Mouse (Mus musculus): ENCODE measurements at regions not wholly inside any gene's neighbourhood (a gene's known extent, or its start where the extent isn't known, plus 50 kb on each side); places are given as distances from the start of the nearest gene placed in this dataset.

- DNase-seq (ENCODE audit: low read depth, low spot score) = no peak
These were observed 136.8 kb upstream of the Gm10295 start for GRCm38 (mm10) chr7:71488016-71488650.

DNA sequence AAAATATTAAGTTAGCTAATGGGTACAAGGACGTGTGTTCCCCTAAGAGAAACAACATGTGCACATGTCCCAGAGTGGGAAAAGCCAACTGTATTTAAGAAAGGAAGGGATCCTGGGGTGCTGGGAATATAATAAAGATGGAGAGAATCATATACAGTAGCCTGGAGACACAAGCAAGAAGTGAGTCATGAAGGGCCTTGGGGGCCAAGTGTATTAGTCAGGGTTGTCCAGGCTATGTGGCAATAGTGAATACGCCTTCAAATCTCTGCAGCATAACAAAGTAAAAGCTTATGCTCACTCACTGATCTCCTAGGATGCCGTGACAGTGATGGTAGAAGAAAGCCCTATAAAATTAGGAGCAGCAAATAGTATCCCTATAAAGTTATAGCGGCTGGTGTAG, 124.1 kb upstream of the Gm10295 start:
- DNase-seq (ENCODE audit: low read depth, low spot score) = no peak

- DNase-seq (ENCODE audit: low read depth, low spot score) = no peak
These were observed 121.3 kb upstream of the Gm10295 start for GRCm38 (mm10) chr7:71472384-71473141.

DNA sequence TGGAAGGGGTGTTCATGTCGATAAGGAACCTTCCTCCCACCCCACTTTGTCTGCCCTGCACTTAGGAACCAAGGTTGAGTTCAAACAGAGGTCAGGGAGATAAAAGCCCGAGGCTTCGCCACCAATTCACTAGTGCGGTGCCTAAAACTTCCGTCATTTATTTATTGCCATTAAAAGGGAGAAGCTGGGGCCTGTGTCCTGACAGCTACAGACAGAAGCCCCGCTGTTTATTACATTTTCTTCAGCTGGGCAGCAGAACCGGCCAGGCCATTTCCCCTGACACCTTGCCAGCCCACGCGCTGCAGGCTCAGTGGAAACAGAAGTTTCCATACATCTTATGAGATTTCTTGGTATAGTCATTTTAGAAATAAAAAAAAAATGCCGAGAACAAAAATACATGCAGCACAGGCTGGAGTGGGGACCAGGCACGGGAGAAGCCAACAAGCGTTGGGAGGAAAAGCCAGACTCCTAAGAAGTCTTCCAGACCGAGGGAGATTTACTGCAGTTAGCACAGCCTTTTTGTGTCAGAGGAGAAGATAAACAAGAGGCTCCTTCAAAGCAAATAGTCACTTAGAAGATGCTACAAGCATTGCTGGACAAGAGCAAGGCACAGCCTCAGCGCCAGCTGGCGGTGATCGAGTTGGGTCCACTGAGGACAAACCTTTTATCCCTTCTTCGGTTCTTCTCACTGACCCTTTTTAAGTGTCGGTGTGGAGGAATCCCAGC, 120.5 kb upstream of the Gm10295 start:
- DNase-seq (ENCODE audit: low read depth, low spot score) = no peak

DNA sequence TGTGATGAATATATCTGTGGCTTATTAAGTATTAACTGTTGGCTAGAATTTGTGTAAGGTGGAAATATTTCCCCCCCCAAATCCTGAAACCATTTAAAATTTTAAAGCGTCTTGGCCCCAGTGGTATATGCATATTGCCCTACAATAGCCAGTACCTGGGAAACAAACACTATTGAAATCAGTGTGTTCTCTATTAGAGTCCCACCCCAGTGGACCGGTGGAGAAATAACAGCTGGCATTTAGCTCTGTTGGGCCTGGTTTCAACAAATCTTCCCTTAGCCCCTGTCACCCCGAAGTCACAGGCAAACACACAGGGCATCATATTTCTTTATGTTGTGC, 120.0 kb upstream of the Gm10295 start:
- DNase-seq (ENCODE audit: low read depth, low spot score) = no peak

DNA sequence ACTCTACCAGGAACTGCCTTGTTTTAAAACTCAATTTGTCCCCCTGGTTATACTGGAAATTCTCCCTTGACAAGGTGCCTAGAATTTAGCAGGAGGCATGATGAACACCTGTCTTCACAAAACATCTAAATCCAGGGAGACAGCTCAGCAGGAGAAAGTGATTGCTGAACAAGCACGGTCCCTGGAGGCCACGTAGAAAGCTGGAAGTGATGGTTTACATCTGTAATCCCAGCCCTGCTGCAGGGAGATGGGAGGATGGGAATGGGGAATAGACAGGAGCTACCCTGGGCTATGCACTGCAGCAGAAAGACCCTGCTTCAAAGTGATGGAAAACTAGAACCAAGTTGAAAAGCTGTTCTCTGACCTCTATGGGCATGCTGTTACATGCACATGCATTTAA, 119.1 kb upstream of the Gm10295 start:
- no peak for DNase-seq (ENCODE audit: low read depth, low spot score)

DNA sequence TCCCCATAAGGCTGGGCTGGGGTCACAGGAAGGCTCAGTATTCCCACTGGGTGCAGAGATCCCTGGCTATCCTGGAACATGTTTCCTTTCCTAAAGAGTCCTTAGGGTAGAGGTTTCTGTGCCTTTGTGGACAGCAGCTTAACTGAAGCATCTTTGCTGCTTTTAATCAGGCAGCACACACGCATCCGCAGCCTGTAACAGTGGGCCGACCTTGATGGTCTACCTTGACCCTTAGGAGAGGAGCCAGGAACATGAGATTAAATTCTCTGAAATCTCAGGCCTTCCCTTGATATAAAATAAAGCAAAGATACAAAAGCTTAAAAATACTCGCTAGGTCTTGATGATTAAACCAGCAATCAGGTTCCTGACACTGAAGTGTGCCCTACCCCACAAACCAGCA, 118.7 kb upstream of the Gm10295 start:
- DNase-seq (ENCODE audit: low read depth, low spot score) = no peak

DNA sequence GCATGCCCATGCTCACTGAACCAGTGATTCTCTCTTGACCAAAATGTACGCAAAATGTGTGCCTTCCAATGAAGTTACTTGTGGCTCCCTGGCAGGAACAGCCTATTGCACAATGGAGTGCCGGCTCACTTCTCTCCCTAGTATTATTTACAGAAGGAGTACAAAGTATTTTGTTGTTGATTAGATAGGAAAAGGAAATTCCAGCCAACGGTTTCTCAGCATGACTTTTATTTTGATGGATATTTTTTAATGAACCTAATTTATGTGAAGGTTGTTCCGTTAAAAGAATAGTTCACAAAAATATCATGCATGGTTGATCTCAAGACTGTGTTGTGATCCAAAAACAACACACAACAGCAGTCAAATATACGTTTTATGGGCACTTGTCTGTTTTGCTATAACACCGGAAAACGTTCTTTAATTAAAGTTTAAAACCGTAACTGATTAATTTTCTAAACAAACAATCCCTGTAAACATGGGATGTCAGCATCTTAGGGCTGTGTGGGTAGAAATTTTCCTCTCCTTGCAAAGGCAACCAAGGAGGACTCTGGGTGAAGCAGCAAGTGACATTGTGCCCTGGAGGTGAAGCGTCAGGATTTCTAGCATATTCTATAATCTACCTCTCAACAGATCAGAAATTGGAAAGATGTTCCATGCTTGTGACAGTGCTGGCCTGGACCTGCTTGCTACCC, 116.3 kb upstream of the Gm10295 start:
- no peak for DNase-seq (ENCODE audit: low read depth, low spot score)

DNA sequence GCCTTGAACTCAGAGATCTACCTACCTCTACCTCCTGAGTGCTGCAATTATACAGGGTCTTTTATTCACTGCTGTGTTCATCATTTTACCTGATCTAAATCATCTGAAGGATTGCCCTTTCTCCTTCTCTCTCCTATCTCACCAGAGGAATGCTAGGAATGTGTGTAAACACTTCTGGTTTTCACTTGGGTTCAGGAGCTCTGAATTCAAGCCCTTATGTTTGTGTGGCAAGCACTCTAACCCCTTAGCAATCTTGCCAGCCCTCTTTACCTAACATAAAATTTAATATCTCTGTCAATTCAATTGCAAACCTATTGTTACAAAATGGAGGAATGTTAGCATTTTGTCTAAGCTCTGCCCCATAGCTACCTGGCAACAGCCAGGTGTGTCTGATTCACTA, 112.8 kb upstream of the Gm10295 start:
- DNase-seq (ENCODE audit: low read depth, low spot score) = no peak

DNA sequence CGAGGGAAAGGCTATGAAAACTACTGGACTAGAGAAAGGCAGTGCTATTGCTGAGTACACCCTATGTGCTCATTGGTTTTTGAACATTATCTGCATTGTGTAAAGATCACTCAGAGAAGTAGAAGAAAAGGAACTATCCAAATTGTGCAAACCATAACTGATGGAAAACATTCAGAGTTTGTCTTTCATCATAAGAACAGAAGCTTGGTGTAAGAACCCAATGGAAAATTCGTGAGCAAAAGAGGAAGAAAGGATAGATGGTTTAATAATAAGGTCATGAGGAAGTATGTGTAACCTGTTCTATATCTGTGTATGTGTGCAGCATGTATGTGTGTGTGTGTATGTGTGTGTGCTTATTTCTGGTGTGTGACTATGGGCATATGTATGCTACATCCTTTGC, 112.3 kb upstream of the Gm10295 start:
- no peak for DNase-seq (ENCODE audit: low read depth, low spot score)

DNA sequence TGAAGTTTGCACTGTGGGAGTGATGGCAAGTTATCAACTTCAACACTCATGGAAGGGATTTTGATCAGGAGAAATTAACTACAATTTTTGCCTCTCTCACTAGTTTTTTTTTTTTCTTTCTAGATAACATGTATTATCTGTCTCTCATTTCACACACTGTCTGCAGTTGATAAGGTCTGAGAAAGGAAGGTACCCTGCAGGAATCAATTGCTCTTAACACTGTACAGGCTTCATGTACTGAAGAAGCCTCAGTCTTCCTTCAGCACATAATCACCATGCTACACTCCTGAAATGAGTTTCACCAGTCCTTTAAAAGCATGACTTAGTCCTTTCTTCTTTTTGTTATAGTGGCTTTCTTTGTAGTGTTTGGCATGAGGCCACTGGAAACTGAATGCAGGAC, 108.5 kb upstream of the Gm10295 start:
- no peak for DNase-seq (ENCODE audit: low read depth, low spot score)

DNA sequence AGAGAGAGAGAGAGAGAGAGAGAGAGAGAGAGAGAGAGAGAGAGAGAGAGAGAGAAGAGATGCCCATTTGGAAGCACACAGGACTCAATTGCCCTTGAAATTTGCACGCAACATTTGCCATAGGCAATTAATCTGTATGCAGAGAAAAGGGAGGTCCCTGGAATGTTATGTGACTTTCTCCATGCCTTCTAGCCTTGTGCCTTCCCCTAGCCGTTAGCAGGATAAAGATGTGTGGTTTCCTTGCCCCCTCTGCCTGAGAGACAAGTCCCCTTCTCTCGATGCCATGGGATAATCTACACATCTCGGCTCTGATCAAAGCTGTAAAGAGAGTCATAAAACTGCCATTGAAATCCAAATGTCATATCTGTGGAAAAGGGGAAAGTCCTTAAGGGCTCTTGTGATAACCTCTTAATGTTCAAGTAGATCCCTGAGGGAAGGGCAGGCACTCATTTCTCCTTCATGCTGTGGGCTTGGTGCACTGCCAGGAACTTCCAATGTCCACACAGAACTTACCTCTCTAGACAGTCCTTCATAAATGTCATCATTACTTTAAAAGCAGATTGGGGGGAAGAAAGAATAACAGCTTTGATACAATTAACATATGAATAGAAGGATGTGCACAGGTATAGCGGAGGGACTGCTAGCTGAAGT, 106.9 kb upstream of the Gm10295 start:
- peak; percentile 15 for DNase-seq (ENCODE audit: low read depth, low spot score)

DNA sequence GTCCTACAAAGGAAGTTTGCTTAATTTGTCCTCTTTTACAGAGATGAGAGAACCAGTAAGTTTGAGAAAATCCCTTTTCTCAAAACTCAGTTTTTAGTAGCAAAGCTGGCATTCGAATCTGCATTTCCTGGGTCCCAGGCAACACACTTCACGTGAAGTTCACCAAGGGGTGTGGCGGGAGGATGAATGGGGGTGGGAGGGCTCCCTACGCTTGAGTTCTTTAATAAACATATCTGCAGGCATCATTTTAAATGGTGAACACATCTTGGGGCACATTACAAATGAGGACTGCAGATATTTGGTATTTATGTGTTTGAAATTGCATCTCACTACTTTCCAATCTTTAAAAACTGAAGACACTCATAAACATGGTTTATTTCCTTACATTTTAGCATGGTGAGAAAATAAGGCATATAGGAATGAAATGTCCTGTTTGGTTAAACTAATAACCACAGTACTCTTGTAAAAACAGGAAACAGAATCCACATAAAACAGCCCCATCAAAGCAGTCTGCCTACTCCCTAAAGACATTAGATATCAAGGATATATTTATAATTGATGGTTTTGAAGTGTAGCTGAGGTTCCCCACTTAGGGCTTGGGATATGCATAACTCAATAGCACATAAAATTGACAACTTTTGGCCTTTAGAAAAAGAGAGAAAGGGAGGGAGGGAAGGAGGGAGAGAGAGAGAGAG, 106.3 kb upstream of the Gm10295 start:
- DNase-seq (ENCODE audit: low read depth, low spot score) = no peak

DNA sequence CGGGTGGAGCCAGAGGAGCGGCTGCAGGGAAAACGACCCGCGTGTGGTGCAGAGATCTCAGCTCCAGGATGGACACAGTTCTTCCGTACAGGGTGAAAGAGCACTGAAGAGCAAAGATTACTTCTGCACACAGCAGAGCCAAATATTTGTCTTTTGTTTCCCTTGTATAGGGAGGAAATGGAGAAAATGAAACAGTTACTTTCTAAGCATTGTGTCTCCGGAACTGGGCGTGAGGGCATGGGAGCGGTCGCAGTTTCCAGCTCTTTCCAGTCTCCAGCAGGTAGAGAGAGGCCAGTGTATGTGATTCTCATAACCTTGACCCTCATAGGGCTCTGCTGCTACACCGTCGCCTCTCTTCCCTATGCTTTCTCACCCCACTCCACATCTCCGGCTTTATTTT, 105.1 kb upstream of the Gm10295 start:
- peak; percentile 87 for DNase-seq (ENCODE audit: low read depth, low spot score)

DNA sequence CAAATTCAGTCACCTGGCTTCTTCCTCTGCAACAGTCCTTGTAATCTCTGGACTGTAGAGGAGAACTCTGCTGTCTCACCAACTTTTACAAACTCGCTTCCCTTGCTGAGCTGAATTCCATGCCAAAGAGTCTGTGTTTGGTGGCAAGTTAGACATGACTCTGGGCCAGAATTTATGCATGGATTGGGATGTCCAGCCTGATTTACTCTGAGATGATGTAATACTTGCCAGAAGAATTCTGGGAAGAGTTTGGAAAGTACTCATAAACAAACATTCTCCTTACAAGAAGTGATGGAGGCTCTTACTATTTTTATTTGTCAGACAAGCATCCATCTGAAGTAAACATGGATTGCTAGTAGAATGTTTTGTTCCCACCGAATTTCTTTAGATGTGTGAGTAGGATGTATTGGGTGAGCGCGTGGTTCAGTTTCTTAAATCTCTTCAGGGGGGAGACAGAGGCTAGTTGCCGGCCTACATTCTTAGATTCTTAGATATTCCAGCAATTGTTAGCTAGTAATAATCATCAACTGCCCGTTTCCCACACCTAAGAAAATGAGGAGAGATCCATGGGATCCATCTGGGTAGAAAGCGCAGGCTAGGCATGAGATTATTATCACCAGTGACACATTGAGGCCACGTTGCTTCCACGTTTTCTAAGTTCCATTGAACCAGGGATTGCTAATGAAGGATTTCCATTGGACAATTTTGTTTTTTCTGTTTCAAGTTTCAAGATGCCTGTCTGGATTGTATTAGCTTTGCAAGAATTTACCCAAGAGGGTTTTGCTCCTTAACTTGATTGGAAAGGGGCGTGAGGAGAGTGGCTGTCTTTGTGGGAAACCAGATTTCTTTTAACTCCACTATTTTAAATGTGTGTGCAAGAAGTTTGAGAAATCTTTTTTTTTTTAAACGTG, 89.3 kb upstream of the Gm10295 start:
- no peak for DNase-seq (ENCODE audit: low read depth, low spot score)

DNA sequence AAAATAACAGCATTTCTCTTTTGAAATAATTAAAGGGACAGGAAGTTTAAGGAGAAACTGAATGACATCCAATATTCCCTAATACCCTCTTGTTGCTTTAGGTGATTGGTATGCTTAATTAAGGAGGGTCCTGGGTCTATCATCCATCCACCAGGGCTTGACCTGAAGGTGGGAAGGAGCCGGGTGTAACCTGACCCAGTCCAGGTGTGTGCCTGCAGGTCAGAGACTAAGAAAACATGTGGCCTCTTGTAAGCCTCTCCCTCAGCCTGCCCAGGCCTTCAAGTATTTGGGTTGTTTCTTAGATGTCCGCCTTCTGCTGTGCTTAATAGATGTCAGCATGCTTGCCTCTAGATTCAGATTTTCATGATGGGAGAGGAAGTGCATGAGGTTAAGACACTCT, 74.7 kb upstream of the Gm10295 start:
- DNase-seq (ENCODE audit: low read depth, low spot score) = no peak

DNA sequence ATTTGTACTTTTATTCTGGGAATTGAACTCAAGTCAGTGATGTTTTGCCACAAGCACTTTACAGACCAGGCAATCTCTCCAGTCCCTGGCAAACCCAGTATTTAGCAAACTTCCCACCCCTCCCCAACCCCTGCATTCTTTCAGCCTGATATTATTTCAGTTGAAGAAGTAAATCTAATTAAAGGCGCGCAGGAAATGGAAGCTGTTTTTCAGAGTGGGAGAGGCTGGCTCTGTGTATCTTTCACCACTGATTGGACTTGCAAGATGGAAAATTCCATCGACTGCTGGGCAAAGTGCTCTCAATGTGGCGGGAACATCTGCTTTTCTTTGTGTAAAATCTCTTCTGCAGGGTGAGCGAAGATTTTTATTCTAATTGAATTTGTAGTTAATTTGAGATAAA, 68.0 kb upstream of the Gm10295 start:
- DNase-seq (ENCODE audit: low read depth, low spot score) = no peak

DNA sequence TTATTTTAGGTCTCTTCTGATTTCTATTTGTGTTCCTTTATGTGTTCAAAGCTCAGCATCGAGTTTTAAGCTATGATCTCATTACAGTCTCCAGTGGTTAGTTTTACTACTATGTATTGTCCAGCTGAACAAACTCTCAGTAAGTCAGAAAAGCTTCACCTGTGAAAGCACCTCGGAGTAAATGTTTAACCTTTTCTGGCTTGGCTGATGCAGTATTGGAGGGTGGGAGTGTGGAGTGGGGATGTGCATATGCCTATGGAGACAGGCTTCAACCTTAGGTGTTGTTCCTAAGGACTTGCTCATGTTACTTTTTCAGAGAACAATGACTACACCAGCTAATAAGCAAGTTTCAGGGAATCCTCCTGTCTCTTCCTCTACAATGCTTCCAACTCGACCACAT, 67.6 kb upstream of the Gm10295 start:
- no peak for DNase-seq (ENCODE audit: low read depth, low spot score)

GRCm38 (mm10) chr7:71414756-71415155, 63.5 kb upstream of the Gm10295 start:
- DNase-seq (ENCODE audit: low read depth, low spot score) = no peak

GRCm38 (mm10) chr7:71413121-71413520, 61.8 kb upstream of the Gm10295 start:
- DNase-seq (ENCODE audit: low read depth, low spot score) = no peak

All from ZHBTc4 (cell line).